Mouse (Mus musculus) left cerebral cortex, adult 2 months (tissue): ENCODE measurements around the gene Cwf19l1. TPM values are rescaled to one million over a fixed set of nuclear protein-coding genes. Genes with fewer than 3 reads are reported as not detected.
A peak's percentile ranks its signal among the peaks of the same experiment; 100 is the strongest.

Experiments used
- DNase-seq, 2 experiments: peaks; one replicate each; pipeline ENCODE4 v3.0.0; 2021 to 2022; ENCODE audit warnings: low spot score in 2 of 2, mixed read lengths in 1 of 2; ENCODE audit errors: extremely low spot score in 1 of 2
- H3K27ac ChIP-seq: fragments of 200-600 bp; 2 replicates; pipeline ENCODE4 v1.8.1; 2022
- H3K4me3 ChIP-seq: fragments of 200-600 bp; 2 replicates; pipeline ENCODE4 v1.8.1; 2022
- CTCF ChIP-seq: fragments of 200-600 bp; IDR thresholded peaks from 2 replicates; pipeline ENCODE4 v1.8.1; 2022; ENCODE audit warnings: antibody characterized with exemption, mild to moderate bottlenecking, moderate library complexity
- intact Hi-C: fragments of 180-260 bp; cut with DNase I; formaldehyde crosslinking; loops from one replicate; pipeline ENCODE4 v1.15.1; 2025
- total RNA-seq, 2 experiments: library from RNA; stranded (reverse); gene quantifications; 2 replicates each; pipeline ENCODE4 v1.2.3; 2021

Cwf19l1 gene
- total RNA-seq, 2 experiments from 2014 or later = 17.3 to 19.4 TPM

DNA sequence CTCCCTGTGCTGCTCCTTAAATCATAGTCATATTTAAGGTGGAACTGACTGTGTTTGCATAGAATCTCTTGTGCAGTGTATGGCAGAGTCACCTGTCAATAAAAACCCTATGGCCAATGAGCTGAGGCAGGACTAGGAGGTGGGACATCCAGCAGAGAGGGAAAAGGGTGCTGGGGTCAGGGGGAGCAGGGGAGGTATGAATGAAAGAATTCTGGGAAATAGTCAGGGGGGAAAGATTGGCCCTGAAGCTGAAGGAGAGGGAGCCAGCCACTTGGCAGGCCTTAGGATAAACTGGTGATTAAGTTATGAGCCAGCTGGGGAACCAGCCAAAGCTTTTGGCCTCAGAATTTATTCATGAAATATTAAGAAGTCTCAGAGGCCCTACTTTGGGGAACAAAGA is 26.7 kb downstream of the Cwf19l1 start:
- no peak overlapping the region for H3K4me3 ChIP-seq
- H3K27ac ChIP-seq = no peak overlapping the region
- DNase-seq = no peak
- no peak for TF ChIP-seq CTCF
- intact Hi-C loops = loop anchor here (2.0 to 10.0 kb wide), 2 partner anchors 26 to 354 kb away; partner anchors contain the start of genes Cox15, Cutc and Cwf19l1

GRCm38 (mm10) chr19:44107661-44108521 is 27.8 kb downstream of the Cwf19l1 start:
- intact Hi-C loops = loop anchor here (2.0 to 10.0 kb wide), 2 partner anchors 27 to 353 kb away; partner anchors contain the start of genes Cox15, Cutc and Cwf19l1
- Histone ChIP-seq H3K27ac (peak overlapping the region; percentile 82), H3K4me3 (peak overlapping the region; percentile 94)
- TF ChIP-seq CTCF = no peak
- DNase-seq = no peak

- Histone ChIP-seq H3K27ac (peak within 1 kb of the TSS; percentile 82), H3K4me3 (peak within 1 kb of the TSS; percentile 94)
- intact Hi-C loops = loop anchor here (10.0 kb wide), 1 partner anchor 352 kb away; the partner anchor contains the start of genes Cox15 and Cutc
- DNase-seq = peak; percentile 94 to 95
- TF ChIP-seq CTCF = no peak
Measured at GRCm38 (mm10) chr19:44106831-44107660, 28.6 kb downstream of the Cwf19l1 start, which contains the start of gene Chuk. Gene Chuk (minus strand): TSS chr19:44107480.

GRCm38 (mm10) chr19:44104393-44104792 is 31.3 kb downstream of the Cwf19l1 start:
- H3K27ac ChIP-seq = no peak overlapping the region
- no peak for TF ChIP-seq CTCF

DNA sequence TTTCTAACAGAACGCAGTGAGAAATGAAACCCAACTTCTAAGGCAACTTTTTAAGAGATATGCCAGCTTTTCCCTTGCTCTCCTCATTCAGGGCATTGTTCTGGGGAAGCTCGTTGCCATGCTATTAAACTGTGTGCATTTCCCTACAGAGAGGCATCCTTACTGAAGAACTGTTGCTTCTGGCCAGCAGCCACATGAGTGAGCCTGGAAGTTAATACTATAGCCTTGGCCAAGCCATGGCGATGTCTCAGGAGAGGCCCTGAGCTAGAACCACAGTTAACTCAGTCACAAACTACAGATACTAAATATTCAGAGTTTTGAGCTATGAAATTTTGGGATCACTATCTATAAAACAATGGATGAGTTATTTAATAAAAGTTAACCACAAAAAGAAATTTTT is 32.7 kb downstream of the Cwf19l1 start:
- H3K4me3 ChIP-seq = no peak overlapping the region
- TF ChIP-seq CTCF = no peak
- intact Hi-C loops = loop anchor here (10.0 kb wide), 1 partner anchor 348 kb away; the partner anchor contains the start of genes Cox15 and Cutc
- H3K27ac ChIP-seq = no peak overlapping the region
- DNase-seq = no peak

More at GRCm38 (mm10) chr19:44104393-44104792, 31.3 kb downstream of the Cwf19l1 start:
- no peak for DNase-seq
- H3K4me3 ChIP-seq = no peak overlapping the region
- intact Hi-C loops = loop anchor here (10.0 kb wide), 1 partner anchor 350 kb away; the partner anchor contains the start of genes Cox15 and Cutc

- no peak for TF ChIP-seq CTCF
- Histone ChIP-seq H3K27ac (no peak overlapping the region), H3K4me3 (no peak overlapping the region)
- DNase-seq = no peak
- intact Hi-C loops = loop anchor here (10.0 kb wide), 1 partner anchor 346 kb away; the partner anchor contains the start of genes Cox15 and Cutc
Measured at GRCm38 (mm10) chr19:44100840-44101239, 34.8 kb downstream of the Cwf19l1 start.

DNA sequence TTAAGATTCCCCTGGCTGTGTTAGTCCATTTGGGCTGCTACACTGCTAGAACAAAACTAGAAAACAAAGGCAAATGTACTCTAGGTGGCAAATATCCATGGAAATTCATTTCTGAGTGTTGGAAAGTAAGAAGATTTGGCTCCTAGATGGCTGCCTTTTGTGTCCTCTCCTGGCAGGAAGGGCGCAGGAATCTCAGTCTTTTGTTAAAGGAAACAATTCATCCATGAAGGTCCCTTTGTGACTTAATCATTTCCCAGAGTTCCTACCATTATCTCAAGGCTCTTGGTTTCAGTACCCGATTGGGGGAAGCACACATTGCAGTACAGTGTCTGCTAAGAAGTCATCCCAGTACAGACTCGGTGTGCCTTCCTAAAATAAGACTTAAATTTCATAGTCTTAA is 49.4 kb downstream of the Cwf19l1 start:
- intact Hi-C loops = no loop called here
- H3K4me3 ChIP-seq = no peak overlapping the region
- H3K27ac ChIP-seq = no peak overlapping the region
- TF ChIP-seq CTCF = no peak
- no peak for DNase-seq

DNA sequence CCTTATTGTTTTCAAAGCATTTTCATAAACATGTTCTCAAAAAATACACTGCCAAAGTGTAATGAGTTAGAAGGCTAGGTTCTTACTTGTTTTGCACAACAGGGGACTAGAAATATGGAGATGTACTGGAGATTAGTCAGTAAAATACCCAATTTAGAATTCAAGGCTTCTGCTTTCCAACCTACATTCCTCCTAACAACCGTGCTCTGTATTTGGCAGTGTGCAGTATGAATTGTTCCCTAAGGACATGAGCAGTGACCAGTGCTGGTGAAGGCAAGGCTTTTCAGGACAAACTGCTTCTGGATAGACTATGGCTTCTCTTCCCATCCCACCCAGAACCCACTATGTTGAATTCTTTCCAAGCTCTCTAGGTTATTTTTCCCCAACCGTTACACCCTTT is 54.8 kb downstream of the Cwf19l1 start:
- H3K4me3 ChIP-seq = no peak overlapping the region
- peak overlapping the region; percentile 24; the same call in 1 of the 2 replicates for H3K27ac ChIP-seq
- no peak for TF ChIP-seq CTCF
- intact Hi-C loops = no loop called here
- no peak for DNase-seq

DNA sequence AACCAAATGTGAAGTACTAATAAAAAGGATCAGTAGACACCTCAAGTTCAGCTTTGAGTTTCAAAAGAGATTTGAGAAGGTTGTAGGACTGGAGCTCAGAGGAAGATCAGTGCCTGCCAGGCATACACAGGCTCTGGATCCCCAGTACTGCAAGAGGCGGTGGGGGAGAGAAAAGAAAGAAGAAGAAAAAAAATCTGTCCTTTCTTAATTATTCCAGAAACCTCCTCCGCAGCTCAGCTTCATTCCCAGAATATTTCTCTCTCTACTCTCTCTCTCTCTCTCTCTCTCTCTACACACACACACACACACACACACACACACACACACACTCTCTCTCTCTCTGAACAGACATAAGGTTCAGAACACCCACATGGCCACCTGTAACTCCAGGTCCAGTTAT is 55.7 kb downstream of the Cwf19l1 start:
- no peak for TF ChIP-seq CTCF
- intact Hi-C loops = no loop called here
- Histone ChIP-seq H3K27ac (no peak overlapping the region; the same call in 1 of the 2 replicates), H3K4me3 (no peak overlapping the region)
- no peak for DNase-seq

GRCm38 (mm10) chr19:44077024-44077423 is 58.7 kb downstream of the Cwf19l1 start:
- Histone ChIP-seq H3K4me3 (no peak overlapping the region), H3K27ac (no peak overlapping the region)
- no peak for TF ChIP-seq CTCF
- intact Hi-C loops = no loop called here
- DNase-seq = no peak

DNA sequence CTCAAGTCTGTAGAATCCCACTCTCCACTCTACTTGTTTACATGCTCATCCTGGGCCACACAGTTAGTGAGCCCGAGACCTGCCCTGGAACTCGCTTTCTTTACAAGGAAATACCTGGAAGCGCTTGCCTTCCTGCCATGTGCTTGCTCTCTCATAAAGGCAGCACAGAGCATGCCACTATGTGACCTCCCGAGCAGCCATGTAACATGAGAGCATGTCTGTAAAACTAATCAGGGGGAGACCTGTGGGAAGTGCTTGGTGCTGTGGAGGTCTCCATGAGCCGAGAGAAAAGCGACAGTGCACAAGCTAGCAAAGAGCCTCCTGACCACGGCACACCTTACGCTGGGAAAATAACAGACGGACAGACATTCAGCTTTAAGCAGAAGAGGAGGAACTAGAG is 59.2 kb downstream of the Cwf19l1 start:
- DNase-seq = no peak
- H3K27ac ChIP-seq = no peak overlapping the region
- intact Hi-C loops = no loop called here
- no peak for TF ChIP-seq CTCF
- no peak overlapping the region for H3K4me3 ChIP-seq
